Mouse (Mus musculus) kidney, adult 2 months (tissue): ENCODE measurements around the gene Aamp.

Experiments
- CTCF ChIP-seq: fragments of 200-500 bp; conservative IDR thresholded peaks from 2 replicates; pipeline ENCODE4 v1.5.1; 2011; ENCODE audit warnings: low read depth, mild to moderate bottlenecking, control low read depth, low read length, moderate library complexity, mixed read lengths; ENCODE audit not compliant: insufficient read depth, insufficient read length
- POLR2A ChIP-seq: fragments of 200-500 bp; IDR thresholded peaks from one replicate; pipeline ENCODE4 v1.6.1; 2011; ENCODE audit warnings: low read depth, low read length, control low read depth

- TF ChIP-seq CTCF = no peak
- no peak for TF ChIP-seq POLR2A
Observed at GRCm38 (mm10) chr1:74283686-74284463, 663 bp downstream of the Aamp start.
